8 mouse cellular contexts compared by ENCODE assay signal in genomic region chr12:80229010-80229800, GRCm38 (mm10). TPM values are rescaled to one million over a fixed set of nuclear protein-coding genes. Genes with fewer than 3 reads are reported as not detected.
DNase-seq lines count a peak whose midpoint lies in the region; ATAC-seq lines count a peak whose summit lies in the region.

No protein-coding gene starts in this region.

- H3K4me1 ChIP-seq in lung, embryonic 15.5 days: peaks cover 92% of the 10 kb centered on the region
- peaks cover 32% of the 10 kb centered on the region for H3K4me1 ChIP-seq in embryonic facial prominence, embryonic 11.5 days (ENCODE audit: control insufficient read depth, insufficient read depth, low read length)
- peaks cover 53% of the 10 kb centered on the region for H3K4me1 ChIP-seq in neural tube, embryonic 13.5 days (replicated peaks)

- ATAC-seq in lung, embryonic 15.5 days (ENCODE audit: borderline replicate concordance, extremely low read depth, low FRiP score, low TSS enrichment): no peak
- no peak for ATAC-seq in embryonic facial prominence, embryonic 11.5 days (replicated peaks; ENCODE audit: insufficient number of reproducible peaks, low FRiP score, low TSS enrichment, low read depth)
- no peak for ATAC-seq in neural tube, embryonic 13.5 days (ENCODE audit: low read depth)
- ATAC-seq in erythroid progenitor cell, adult 5-6 weeks (replicated peaks; ENCODE audit: low FRiP score, poor library complexity, severe bottlenecking): no peak

- peak overlapping the region; percentile 47 for H3K4me2 ChIP-seq in lung, embryonic 15.5 days
- no peak overlapping the region for H3K4me2 ChIP-seq in embryonic facial prominence, embryonic 11.5 days (ENCODE audit: low read depth, low read length)
- H3K4me2 ChIP-seq in neural tube, embryonic 13.5 days: no peak overlapping the region

- H3K9me3 ChIP-seq in lung, embryonic 15.5 days: no peaks in the 10 kb centered on the region
- H3K9me3 ChIP-seq in embryonic facial prominence, embryonic 11.5 days (replicated peaks; ENCODE audit: control insufficient read depth, low read length): no peaks in the 10 kb centered on the region
- no peaks in the 10 kb centered on the region for H3K9me3 ChIP-seq in neural tube, embryonic 13.5 days

- 0 out of 2 replicates have a peak, but pooled peaks cover 6% of the 10 kb centered on the region for H3K36me3 ChIP-seq in lung, embryonic 15.5 days
- H3K36me3 ChIP-seq in embryonic facial prominence, embryonic 11.5 days (replicated peaks; ENCODE audit: control insufficient read depth, insufficient read depth, low read depth, low read length): no peaks in the 10 kb centered on the region
- H3K36me3 ChIP-seq in neural tube, embryonic 13.5 days: 0 out of 2 replicates have a peak, but pooled peaks cover 5% of the 10 kb centered on the region

- no peak overlapping the region for H3K4me3 ChIP-seq in lung, embryonic 15.5 days
- H3K4me3 ChIP-seq in embryonic facial prominence, embryonic 11.5 days (ENCODE audit: low read depth, low read length): no peak overlapping the region
- no peak overlapping the region for H3K4me3 ChIP-seq in neural tube, embryonic 13.5 days

- no peak overlapping the region for H3K9ac ChIP-seq in lung, embryonic 15.5 days
- peak overlapping the region; percentile 47 for H3K9ac ChIP-seq in embryonic facial prominence, embryonic 11.5 days (replicated peaks; ENCODE audit: low read length)
- no peak overlapping the region for H3K9ac ChIP-seq in neural tube, embryonic 13.5 days

- WGBS in lung, embryonic 15.5 days: 24% methylated on average over 5 of the region's 5 CpGs
- WGBS in embryonic facial prominence, embryonic 11.5 days: 41% methylated on average over 5 of the region's 5 CpGs
- 59% methylated on average over 5 of the region's 5 CpGs for WGBS in neural tube, embryonic 13.5 days

- DNase-seq in lung, postnatal 14 days: no peak
- DNase-seq in embryonic facial prominence, embryonic 11.5 days (ENCODE audit: low spot score): no peak
- peak; percentile 67 for DNase-seq in kidney, postnatal 10 days
- DNase-seq in left cerebral cortex, adult 11 months (ENCODE audit: low spot score): no peak
- no peak for DNase-seq in cerebellum, postnatal 36 days

- peak overlapping the region; percentile 95 for H3K27ac ChIP-seq in lung, embryonic 15.5 days
- peak overlapping the region; percentile 96 for H3K27ac ChIP-seq in embryonic facial prominence, embryonic 11.5 days (replicated peaks; ENCODE audit: low read depth, low read length)
- H3K27ac ChIP-seq in neural tube, embryonic 13.5 days (replicated peaks): peak overlapping the region; percentile 74

- no peaks in the 10 kb centered on the region for H3K27me3 ChIP-seq in lung, embryonic 15.5 days
- H3K27me3 ChIP-seq in embryonic facial prominence, embryonic 11.5 days (ENCODE audit: control insufficient read depth, insufficient read depth, low read length): no peaks in the 10 kb centered on the region
- H3K27me3 ChIP-seq in neural tube, embryonic 13.5 days: no peaks in the 10 kb centered on the region

RNA-seq across cellular contexts. Expression of gene Actn1, which starts 31.0 kb away (rescaled TPM):
- polyA plus RNA-seq in lung, embryonic 15.5 days (2015; fragmentation: Nextera tagmentation; extraction: Ambion mirVana): 53.4 and 57.3 TPM in 2 replicates
- 34.6 and 34.8 TPM in 2 replicates for polyA plus RNA-seq in embryonic facial prominence, embryonic 11.5 days (2014; fragmentation: Nextera tagmentation; extraction: Ambion mirVana)
- polyA plus RNA-seq in neural tube, embryonic 13.5 days (2015; fragmentation: Nextera tagmentation; extraction: Ambion mirVana): 8.8 and 10.2 TPM in 2 replicates
- 16.2 and 21.4 TPM in 2 replicates for total RNA-seq in erythroid progenitor cell, adult 5-6 weeks (2015; ENCODE audit: low replicate concordance)
- total RNA-seq in erythroid progenitor cell, adult 5-6 weeks (2017; ENCODE audit: low replicate concordance): 10.8 and 13.0 TPM in 2 replicates
